Mouse (Mus musculus) erythroid progenitor cell, adult 5-6 weeks (primary cell): ENCODE data around the gene Mei4. TPM values are rescaled to one million over a fixed set of nuclear protein-coding genes. Genes with fewer than 3 reads are reported as not detected.

ENCODE experiments used
- ATAC-seq: replicated peaks from 2 replicates; pipeline ENCODE4 v1.8.0; 2016; ENCODE audit warnings: moderate number of reproducible peaks, mild to moderate bottlenecking, moderate TSS enrichment, inconsistent platforms; ENCODE audit not compliant: poor library complexity, low FRiP score, severe bottlenecking
- total RNA-seq, 2 experiments: library from RNA; stranded (forward) in 1 of 2; stranded (reverse) in 1 of 2; fragments of 150-400 nt in 1 of 2; fragments of 186-747, 209-891 nt in 1 of 2; gene quantifications; 2 replicates each; pipeline versions ENCODE4 v1.2.3 to v1.2.4; 2015 to 2017; ENCODE audit warnings: low replicate concordance in 2 of 2

Mei4 gene
- total RNA-seq, 2 experiments from 2014 or later: 0.76 TPM; not detected in 1

GRCm38 (mm10) chr9:82096409-82096808 is 232.9 kb downstream of the Mei4 start:
- no peak for ATAC-seq

DNA sequence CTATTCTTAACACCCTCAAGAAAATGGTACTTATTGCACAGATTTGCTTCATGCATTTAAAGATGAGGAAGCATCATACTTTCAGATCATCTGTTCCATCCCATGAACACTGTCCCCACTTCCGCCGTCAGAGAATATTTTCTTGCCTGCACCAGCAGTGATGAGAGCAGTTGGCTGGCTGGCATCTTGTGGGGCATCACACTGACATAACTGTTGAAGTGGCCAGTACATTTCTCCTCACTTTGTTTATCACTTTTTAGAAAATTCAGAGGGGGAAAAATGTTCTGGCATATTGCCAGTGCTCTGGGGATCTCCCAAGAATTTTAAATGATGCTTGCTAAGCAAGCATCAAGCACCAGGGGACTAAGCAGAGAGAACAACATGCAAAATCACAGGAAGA is 251.4 kb downstream of the Mei4 start:
- ATAC-seq: no peak

DNA sequence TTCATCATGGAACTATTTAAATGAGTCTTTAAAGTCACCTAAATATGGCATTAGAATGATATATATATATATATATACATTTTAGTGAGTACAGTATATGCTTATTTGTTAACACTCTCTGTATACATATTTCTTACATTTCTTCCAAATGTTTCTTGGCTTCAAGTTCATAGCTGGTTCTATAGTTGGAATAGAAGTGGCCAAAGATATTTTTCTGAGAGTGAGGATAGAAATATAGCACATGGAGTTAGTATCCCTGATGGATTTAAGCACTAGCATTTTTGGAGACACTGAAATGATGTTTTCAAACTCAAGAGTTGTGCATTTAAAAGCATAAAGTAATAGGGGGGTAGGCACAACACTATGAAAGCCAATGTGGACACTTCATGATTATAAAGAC is 272.6 kb downstream of the Mei4 start:
- no peak for ATAC-seq

GRCm38 (mm10) chr9:82160143-82160542 is 296.7 kb downstream of the Mei4 start:
- ATAC-seq: no peak

GRCm38 (mm10) chr9:82162415-82162814 is 298.9 kb downstream of the Mei4 start:
- ATAC-seq: no peak

DNA sequence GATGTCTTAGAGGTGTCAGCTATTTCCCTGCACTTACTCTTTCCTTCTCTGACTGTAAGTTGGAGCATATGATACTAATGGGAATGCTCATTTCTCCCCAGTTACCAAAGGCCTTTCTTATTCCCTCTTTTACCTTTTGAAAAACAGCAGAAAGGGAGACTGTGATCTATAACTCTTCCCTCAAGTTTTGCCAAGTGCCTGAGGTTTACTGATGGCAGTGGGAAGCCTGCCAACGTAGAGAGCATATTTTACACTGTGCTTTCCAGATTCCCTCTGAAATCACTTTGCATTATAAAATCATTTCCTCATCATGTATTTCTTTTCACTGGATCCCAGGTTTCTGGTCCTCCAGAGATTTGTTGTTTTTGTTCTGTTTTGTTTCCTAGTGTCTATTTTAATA is 354.5 kb downstream of the Mei4 start:
- no peak for ATAC-seq

DNA sequence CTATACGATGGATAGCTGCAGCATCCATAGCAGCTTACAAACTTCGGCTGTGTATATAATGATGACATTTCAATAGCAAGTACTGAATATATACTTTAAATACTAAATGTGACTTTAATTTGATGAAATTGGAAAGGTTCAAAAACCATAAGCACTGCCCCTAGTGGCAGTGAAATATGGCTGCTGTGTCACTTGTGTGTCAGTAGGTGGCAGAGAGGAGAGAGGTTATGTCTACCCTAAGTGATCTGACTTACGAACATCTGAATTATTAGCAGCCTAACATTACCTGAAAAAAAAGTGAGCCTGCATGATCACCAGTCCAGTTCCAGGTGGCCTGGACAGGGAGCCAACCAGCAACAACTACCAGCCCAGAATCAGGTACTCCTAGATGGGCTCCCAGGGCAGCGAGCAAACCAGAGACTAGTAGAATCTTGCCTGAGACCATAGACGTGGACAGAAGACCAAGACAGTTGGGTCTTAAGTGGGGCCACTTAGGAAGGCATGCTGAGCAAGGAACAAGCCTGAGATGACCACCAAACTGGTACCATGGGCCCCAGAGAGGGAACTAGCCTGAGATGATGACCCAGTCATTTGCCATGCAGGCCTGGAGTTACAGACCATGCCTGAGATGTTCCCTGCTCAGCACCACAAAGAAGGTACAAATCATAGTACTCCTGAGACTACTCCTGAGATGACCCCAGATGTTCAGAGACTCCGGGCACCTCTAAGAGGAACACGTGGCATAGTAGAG is 384.4 kb downstream of the Mei4 start:
- ATAC-seq: no peak

Other genes starting within 250 kb of the Mei4 start
- not detected in 2 replicates for gene Htr1b, start 229.8 kb upstream of the Mei4 start, total RNA-seq (2015; ENCODE audit: low replicate concordance)
- gene Htr1b, start 229.8 kb upstream of the Mei4 start, total RNA-seq (2017; ENCODE audit: low replicate concordance): not detected in 2 replicates